Mouse (Mus musculus) embryonic fibroblast, embryonic 13.5 days (primary cell): ENCODE data around the gene Stub1. TPM values are rescaled to one million over a fixed set of nuclear protein-coding genes. Genes with fewer than 3 reads are reported as not detected.

ENCODE experiments used
- H3K27ac ChIP-seq: 2 replicates; pipeline ENCODE4 v1.5.1; 2012; ENCODE audit warnings: low read length, control low read depth, inconsistent platforms; ENCODE audit not compliant: insufficient read depth
- H3K4me1 ChIP-seq: 2 replicates; pipeline ENCODE4 v1.6.1; 2011; ENCODE audit warnings: low read length; ENCODE audit not compliant: control insufficient read depth, insufficient read depth
- H3K4me3 ChIP-seq: 2 replicates; pipeline ENCODE4 v1.5.1; 2011; ENCODE audit warnings: mild to moderate bottlenecking, control low read depth, low read length; ENCODE audit not compliant: insufficient read depth
- CTCF ChIP-seq: IDR thresholded peaks from 2 replicates; pipeline ENCODE4 v1.5.1; 2011; ENCODE audit warnings: mild to moderate bottlenecking, control low read depth, low read length, moderate library complexity, borderline replicate concordance; ENCODE audit not compliant: insufficient read depth
- POLR2A ChIP-seq: IDR thresholded peaks from 2 replicates; pipeline ENCODE4 v1.6.1; 2011; ENCODE audit warnings: low read depth, mild to moderate bottlenecking, control low read depth, low read length, moderate library complexity
- polyA plus RNA-seq: library from polyadenylated mRNA; stranded (reverse); fragments of >200 nt; gene quantifications from 2 replicates; pipeline ENCODE4 v1.2.4, GENCODE M21; 2011; ENCODE audit warnings: low read depth; ENCODE audit not compliant: missing spikeins, insufficient read length

Gene Stub1
- polyA plus RNA-seq, 1 experiment: 118 TPM

DNA sequence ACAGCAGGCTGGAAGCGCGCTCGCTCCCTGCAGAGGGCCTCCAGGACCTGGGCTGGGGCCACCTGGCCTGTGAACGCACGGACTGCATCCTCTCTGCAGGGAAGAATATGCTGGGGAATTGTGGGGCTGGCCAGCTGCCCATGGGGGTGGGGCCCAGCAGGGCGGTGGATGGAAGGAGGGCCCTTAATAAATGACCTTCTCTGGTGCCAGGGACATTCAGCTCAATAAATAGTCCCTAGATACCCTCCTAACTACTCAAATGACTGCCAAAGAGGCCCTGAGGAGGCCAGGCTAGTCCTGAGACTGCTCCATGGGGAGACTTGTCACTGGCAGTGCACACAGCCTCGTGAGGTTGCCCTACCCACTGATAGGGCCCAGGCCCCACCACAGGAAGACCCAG lies 50.1 kb downstream of the Stub1 start:
- no peaks in the 10 kb centered on the region for H3K4me1 ChIP-seq
- no peak overlapping the region for H3K4me3 ChIP-seq
- TF ChIP-seq POLR2A (no peak), CTCF (no peak)
- no peak overlapping the region for H3K27ac ChIP-seq

DNA sequence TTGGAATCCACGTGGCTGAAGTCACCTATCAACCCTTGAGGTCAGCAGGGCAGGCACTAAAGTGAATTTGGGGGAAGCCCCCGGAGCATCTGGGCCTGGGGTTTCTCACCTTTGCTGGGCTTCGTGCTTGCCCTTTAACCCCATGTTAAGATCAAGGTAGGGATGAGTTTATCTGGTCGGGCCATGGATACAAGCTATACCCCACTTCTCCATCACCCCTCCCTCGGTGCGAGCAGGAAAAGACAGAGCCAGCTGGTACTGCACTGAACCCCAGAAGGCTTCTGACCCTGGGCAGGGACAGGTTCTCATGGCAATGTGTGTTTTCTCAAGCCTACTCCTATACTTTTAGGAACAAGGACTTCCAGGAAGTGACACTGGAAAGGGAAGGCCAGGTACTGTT lies 51.9 kb downstream of the Stub1 start:
- no peak for TF ChIP-seq POLR2A
- no peak overlapping the region for H3K4me3 ChIP-seq
- H3K27ac ChIP-seq: no peak overlapping the region
- H3K4me1 ChIP-seq: no peaks in the 10 kb centered on the region

Other genes with a start within 250 kb of the Stub1 start
- not detected in 2 replicates for gene Gng13, start 116.2 kb downstream of the Stub1 start, polyA plus RNA-seq
- gene Chtf18, start 106.0 kb downstream of the Stub1 start, polyA plus RNA-seq: 9.0 and 10.7 TPM in 2 replicates
- 10.0 and 13.0 TPM in 2 replicates for gene Rpusd1, start 105.7 kb downstream of the Stub1 start, polyA plus RNA-seq
- gene Mslnl, start 97.4 kb downstream of the Stub1 start, polyA plus RNA-seq: not detected in 2 replicates
- 2.3 and 3.3 TPM in 2 replicates for gene Msln, start 79.0 kb downstream of the Stub1 start, polyA plus RNA-seq
- gene Narfl, start 59.6 kb downstream of the Stub1 start, polyA plus RNA-seq: 14.6 and 20.3 TPM in 2 replicates
- 18.1 and 23.8 TPM in 2 replicates for gene Haghl, start 47.7 kb downstream of the Stub1 start, polyA plus RNA-seq
- gene Ccdc78, start 46.8 kb downstream of the Stub1 start, polyA plus RNA-seq: not detected in 2 replicates
- 25.4 and 26.4 TPM in 2 replicates for gene Fam173a, start 40.5 kb downstream of the Stub1 start, polyA plus RNA-seq
- gene AC134908.4, start 37.7 kb downstream of the Stub1 start, polyA plus RNA-seq: 2.0 TPM in 1 of 2 replicates, not detected in the other
- 24.8 and 33.5 TPM in 2 replicates for gene Metrn, start 36.3 kb downstream of the Stub1 start, polyA plus RNA-seq
- 4.1 and 4.7 TPM in 2 replicates for gene Fbxl16, start 24.3 kb downstream of the Stub1 start, polyA plus RNA-seq
- gene Wdr24, start 9.8 kb downstream of the Stub1 start, polyA plus RNA-seq: 13.0 and 14.5 TPM in 2 replicates
- 24.4 and 27.9 TPM in 2 replicates for gene Jmjd8, start 4.5 kb downstream of the Stub1 start, polyA plus RNA-seq
- gene Rhbdl1, start 3.9 kb upstream of the Stub1 start, polyA plus RNA-seq: 1.8 and 2.1 TPM in 2 replicates
- 0.63 TPM in 1 of 2 replicates, not detected in the other for gene Gm20683, start 8.4 kb upstream of the Stub1 start, polyA plus RNA-seq
- gene Rhot2, start 11.4 kb upstream of the Stub1 start, polyA plus RNA-seq: 21.0 and 29.7 TPM in 2 replicates
- 5.9 and 11.4 TPM in 2 replicates for gene Wdr90, start 28.1 kb upstream of the Stub1 start, polyA plus RNA-seq
- gene Mcrip2, start 35.4 kb upstream of the Stub1 start, polyA plus RNA-seq: 7.1 and 9.8 TPM in 2 replicates
- gene Mettl26, start 41.7 kb upstream of the Stub1 start, polyA plus RNA-seq: 14.4 and 19.7 TPM in 2 replicates
- 0.38 and 0.83 TPM in 2 replicates for gene Wfikkn1, start 47.5 kb upstream of the Stub1 start, polyA plus RNA-seq
- 21.5 and 23.9 TPM in 2 replicates for gene Rab40c, start 86.3 kb upstream of the Stub1 start, polyA plus RNA-seq
- gene Pigq, start 111.5 kb upstream of the Stub1 start, polyA plus RNA-seq: 47.8 and 48.0 TPM in 2 replicates
- gene Nhlrc4, start 111.6 kb upstream of the Stub1 start, polyA plus RNA-seq: not detected in 2 replicates
- gene A930017K11Rik, start 119.2 kb upstream of the Stub1 start, polyA plus RNA-seq: not detected in 2 replicates
- gene Capn15, start 152.4 kb upstream of the Stub1 start, polyA plus RNA-seq: 10.1 and 10.9 TPM in 2 replicates
- gene Rab11fip3, start 236.2 kb upstream of the Stub1 start, polyA plus RNA-seq: 20.7 and 22.6 TPM in 2 replicates